Mouse (Mus musculus) urinary bladder, postnatal 14 days (tissue): ENCODE measurements around the gene Gm26558.
A peak's percentile ranks its signal among the peaks of the same experiment; 100 is the strongest.

ENCODE experiments used
- DNase-seq: peaks from one replicate; pipeline ENCODE4 v3.0.0; 2021; ENCODE audit warnings: low spot score

Gene Gm26558

GRCm38 (mm10) chr2:70647681-70648080 is 14.2 kb downstream of the Gm26558 start:
- DNase-seq = no peak

DNA sequence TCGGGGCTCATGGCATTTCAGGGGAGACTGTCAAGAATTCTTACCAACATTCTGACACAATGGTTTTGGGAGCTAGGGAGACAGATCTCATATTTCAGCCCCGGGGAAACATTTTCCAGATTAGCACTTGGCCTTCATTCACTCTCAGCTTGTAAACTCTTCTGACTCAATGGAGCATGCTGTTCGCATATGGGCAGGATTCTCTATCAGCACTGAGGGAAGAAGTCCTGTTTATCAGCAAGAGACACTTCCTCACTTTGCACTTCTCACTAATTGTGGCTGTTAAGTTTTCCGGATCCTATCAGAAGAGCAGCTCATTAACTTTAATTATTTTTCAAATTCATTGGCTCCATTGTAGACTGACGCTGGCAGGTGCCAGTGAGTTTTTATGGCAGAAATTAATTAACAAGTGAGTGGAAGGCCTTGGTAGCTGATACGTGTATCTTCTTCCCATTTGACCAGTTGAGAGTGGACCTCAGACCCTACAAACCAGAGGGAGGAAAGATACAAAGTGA is 16.6 kb downstream of the Gm26558 start:
- DNase-seq = no peak

DNA sequence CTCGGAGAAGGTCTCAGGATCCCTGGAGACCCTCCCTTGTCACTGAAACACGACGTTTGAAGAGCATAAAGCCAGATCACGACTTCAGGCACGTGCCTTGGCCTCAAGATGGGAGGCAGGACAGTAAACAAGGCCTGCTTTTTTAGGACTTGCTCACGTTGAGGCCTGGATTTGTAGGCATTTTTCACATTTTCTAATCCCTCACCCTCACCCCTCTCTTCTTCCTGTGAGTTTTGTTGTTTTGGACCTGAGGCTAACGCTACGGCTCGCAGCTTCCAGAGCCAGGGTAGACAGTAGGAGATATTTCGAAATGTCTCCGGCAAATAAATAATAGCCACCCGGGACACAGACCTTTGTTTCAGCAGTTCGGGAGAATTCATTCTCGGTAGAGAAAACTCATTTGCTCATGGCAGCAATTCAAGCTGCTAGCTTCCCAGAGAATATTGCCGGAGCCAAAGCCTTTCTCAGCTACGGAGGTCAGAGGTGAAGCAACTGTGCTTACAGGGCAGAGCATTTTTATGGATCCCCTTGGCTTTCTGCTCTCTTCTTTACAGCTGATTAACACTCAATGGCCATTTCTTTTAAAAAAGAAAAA is 18.8 kb downstream of the Gm26558 start:
- no peak for DNase-seq

DNA sequence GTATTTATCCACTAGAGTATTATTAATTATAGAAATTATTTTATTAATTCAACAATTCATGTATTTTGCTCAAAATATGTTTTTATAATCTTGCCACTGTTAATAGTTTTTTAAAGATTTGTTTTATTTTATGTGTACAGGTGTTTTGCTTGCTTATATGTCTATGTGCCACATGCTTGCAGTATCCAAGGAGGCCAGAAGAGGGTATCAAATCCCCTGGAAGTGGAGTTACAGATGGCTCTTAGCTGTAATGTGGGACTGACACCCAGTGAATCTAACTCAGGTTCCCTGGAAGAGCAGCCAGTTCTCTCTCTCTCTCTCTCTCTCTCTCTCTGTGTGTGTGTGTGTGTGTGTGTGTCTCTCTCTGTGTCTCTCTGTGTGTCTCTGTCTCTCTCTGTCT is 20.9 kb downstream of the Gm26558 start:
- DNase-seq = no peak

- no peak for DNase-seq
These were observed 27.7 kb downstream of the Gm26558 start for GRCm38 (mm10) chr2:70634028-70634690.

- no peak for DNase-seq
These were observed 29.5 kb downstream of the Gm26558 start for GRCm38 (mm10) chr2:70632412-70632811.

DNA sequence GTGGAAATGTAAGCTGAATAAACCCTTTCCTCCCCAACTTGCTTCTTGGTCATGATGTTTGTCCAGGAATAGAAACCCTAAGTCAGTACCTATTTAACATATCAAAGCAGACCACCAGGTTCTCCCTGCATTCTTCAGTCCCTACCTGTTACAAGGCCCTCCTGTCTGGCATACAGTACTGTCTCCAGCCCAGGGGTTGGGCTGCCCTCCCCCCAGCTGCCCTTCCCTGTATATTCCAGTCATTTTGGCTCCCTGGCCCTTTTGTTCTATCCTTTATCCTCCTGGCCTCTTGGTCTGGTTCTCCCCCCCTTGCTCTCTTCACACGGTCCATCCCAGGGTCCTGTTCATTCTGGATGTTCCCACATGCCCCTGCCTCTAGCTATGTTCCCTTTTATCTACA is 30.6 kb downstream of the Gm26558 start:
- no peak for DNase-seq

GRCm38 (mm10) chr2:70629921-70630320 is 32.0 kb downstream of the Gm26558 start:
- DNase-seq = no peak

DNA sequence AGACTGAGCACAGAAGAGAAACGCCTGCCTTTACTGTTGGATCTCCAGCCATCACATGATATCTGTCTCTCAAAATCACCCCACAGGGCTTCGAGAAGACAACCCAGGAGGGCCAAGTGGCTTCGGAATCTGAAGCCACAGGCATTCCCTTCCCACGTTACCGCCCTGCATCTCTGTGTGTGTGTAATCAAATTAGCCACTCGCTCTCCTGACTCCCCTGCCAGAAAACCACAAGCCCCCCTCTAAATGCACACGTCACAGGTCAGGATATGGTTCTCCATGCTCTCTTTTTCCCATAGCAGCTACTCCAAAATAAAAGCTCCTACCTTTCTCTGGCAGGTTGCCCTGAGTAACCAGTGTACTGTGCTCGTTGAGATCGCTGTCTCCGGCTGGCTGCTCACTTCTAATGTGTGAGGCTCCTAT is 32.6 kb downstream of the Gm26558 start:
- DNase-seq = peak; percentile 23

GRCm38 (mm10) chr2:70628397-70628796 is 33.5 kb downstream of the Gm26558 start:
- no peak for DNase-seq

DNA sequence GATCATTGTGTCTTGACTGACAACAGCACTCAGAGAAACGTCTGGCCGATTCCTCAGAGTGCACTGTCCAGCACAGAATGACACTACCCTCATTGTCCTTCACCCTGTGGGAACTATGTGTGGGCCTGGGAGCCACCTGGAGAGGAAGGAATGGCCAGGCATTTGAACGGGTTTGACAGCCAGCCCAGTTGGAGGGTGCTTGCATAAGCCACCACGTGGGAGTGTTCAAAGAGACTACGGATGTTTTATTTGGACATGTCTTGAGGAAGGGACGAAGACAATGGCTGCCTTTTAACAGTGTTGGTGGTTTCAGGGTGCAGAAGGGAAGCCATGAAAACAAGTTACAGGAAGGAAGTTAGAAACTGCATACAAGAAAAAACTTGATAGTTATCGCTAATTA is 36.1 kb downstream of the Gm26558 start:
- no peak for DNase-seq

GRCm38 (mm10) chr2:70622244-70622643 is 39.7 kb downstream of the Gm26558 start:
- no peak for DNase-seq

GRCm38 (mm10) chr2:70620225-70620624 is 41.7 kb downstream of the Gm26558 start:
- peak; percentile 24 for DNase-seq

DNA sequence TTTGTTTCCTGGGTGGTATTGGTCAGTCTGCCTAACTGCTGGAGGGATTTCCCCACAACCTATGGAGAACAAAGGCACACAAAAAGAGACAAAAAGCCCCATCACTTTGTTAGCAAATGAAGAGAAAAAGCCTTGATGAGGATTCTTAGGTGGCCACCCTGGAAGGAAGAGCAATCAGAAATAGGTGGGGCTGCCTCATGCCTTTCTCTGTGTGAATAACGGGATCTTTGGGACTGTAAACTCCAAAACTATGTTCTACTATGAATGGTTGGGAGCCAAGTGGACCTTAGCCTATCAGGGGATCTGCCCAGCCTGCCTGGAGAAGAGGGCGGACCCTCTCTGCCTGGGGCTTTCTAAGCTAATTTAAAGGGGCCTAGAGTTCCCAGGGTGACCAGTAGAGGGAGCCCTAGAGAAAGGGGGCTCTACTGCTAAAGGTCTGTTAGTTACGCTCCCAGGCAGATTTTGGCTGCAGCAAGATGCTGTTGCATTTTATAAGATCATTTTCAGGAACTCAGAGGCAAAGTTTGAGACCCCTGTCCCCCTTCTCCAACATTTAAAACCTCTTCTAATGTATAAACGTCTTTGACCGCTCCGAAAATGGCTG is 42.6 kb downstream of the Gm26558 start:
- DNase-seq = no peak

GRCm38 (mm10) chr2:70616617-70617016 is 45.3 kb downstream of the Gm26558 start:
- no peak for DNase-seq

GRCm38 (mm10) chr2:70616076-70616475 is 45.8 kb downstream of the Gm26558 start:
- no peak for DNase-seq

DNA sequence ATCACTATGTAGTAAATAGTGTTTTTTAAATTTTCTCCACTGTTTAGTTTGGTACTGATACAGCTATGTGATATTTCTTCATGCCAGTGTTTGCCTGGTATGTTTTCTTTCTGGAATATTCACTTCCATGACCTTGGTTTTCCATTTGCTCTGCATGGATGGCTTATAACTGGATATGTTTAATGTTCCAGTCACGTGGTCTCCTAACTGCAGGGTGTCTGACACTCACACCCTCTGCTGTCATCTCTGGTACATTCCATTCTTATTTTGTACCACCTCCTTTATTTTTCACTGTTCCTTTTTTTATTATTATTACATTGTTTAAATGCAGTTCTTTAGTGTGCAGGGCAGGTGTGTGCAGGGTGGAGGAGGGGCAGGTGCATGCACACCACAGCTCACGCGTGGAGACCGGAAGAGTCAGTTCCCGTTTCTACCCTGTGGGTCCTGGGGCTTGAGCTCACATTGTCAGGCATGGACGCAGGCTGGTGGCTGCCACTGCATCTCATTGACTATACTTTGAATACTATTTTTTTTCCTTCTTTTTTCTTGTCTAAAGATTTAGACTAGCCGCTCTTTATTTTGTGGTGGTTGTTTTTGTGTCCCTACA is 47.1 kb downstream of the Gm26558 start:
- no peak for DNase-seq
